ENCODE assay signal across 8 mouse cellular contexts in the genomic region with DNA sequence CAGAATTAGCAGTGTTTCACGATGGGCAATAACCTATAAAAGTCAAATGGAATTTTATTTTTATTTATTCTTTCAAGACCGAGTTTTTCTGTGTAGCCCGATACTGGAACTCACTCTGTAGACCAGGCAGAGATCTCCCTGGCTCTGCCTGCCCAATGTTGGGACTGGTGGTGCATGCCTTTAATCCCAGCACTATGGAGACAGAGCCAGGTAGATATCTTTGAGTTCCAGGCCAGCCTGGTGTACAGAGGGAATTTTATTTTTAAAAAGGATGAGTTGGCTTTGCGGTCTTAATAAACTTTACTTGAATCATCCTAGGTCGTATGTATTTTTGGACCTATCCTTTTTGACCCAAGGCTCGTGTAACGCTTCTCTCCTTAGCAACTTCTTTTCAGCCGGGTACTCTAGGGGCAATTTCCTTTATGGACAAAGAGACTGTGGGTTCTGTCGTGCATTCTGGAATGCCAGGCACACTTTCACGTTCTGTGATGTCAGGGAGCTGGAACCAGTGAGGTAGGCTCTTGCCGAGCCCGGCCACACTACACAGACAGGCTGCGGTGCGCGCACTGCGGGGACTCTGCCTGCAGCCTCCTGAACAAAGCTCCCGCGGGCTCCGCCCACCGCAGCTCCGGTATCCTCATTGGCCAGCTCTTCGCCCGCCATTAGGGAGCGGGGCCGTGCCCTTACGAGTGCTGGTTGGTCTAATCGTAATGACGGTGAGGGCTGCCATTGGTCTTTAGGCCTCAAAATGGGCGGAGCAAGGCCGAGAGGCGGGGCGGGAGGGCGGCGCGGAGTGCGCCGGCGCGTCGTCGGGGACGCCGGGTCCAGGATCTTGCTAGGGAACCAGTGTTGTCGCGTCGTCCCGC. TPM values are rescaled to one million over a fixed set of nuclear protein-coding genes. Genes with fewer than 3 reads are reported as not detected.
DNase-seq lines count a peak whose midpoint lies in the region; ATAC-seq and TF ChIP-seq lines count a peak whose summit lies in the region.

A gene (plus strand): TSS at position 794 of the 866 bp plus-strand sequence.

- no peak for TF ChIP-seq CTCF in E14TG2a.4 (conservative IDR thresholded peaks at IDR 0.05; ENCODE audit: low read length)
- no peak for TF ChIP-seq CTCF in heart, postnatal 0 days (IDR thresholded peaks at IDR 0.05; ENCODE audit: low read depth)
- no peak for TF ChIP-seq CTCF in testis, adult 2 months (IDR thresholded peaks at IDR 0.05; ENCODE audit: control insufficient read depth, insufficient read depth, insufficient replicate concordance, low read depth, low read length)

- no peak for TF ChIP-seq EP300 in heart, postnatal 0 days (IDR thresholded peaks at IDR 0.05; ENCODE audit: low read depth)

- H3K4me2 ChIP-seq in forebrain, embryonic 12.5 days = peak within 1 kb of the TSS; percentile 66
- peak within 1 kb of the TSS; percentile 92 for H3K4me2 ChIP-seq in heart, postnatal 0 days (ENCODE audit: low read depth, low read length)
- peak within 1 kb of the TSS; percentile 94 for H3K4me2 ChIP-seq in liver, embryonic 16.5 days (ENCODE audit: low read depth, low read length)
- H3K4me2 ChIP-seq in neural tube, embryonic 13.5 days = peak within 1 kb of the TSS; percentile 77

- 6% methylated on average over 47 of the region's 47 CpGs for WGBS in forebrain, embryonic 12.5 days
- 6% methylated on average over 46 of the region's 47 CpGs for WGBS in heart, postnatal 0 days
- WGBS in liver, embryonic 16.5 days (ENCODE audit: insufficient replicate concordance) = 4% methylated on average over 46 of the region's 47 CpGs
- 6% methylated on average over 44 of the region's 47 CpGs for WGBS in neural tube, embryonic 13.5 days

- ATAC-seq in forebrain, embryonic 12.5 days (ENCODE audit: low FRiP score) = peak; percentile 100
- peak; percentile 100 for ATAC-seq in heart, postnatal 0 days (ENCODE audit: insufficient read depth, low read depth)
- ATAC-seq in liver, embryonic 16.5 days (ENCODE audit: low read depth) = peak; percentile 99
- peak; percentile 100 for ATAC-seq in neural tube, embryonic 13.5 days (ENCODE audit: low read depth)

- H3K27me3 ChIP-seq in E14TG2a.4 (ENCODE audit: insufficient read depth, low read length) = peaks cover 25% of the 10 kb centered on the region
- 0 out of 2 replicates have a peak, but pooled peaks cover 3% of the 10 kb centered on the region for H3K27me3 ChIP-seq in forebrain, embryonic 12.5 days
- H3K27me3 ChIP-seq in heart, postnatal 0 days (ENCODE audit: control insufficient read depth, insufficient read depth, low read length) = no peaks in the 10 kb centered on the region
- no peaks in the 10 kb centered on the region for H3K27me3 ChIP-seq in liver, embryonic 16.5 days (ENCODE audit: control insufficient read depth, insufficient read depth, low read depth, low read length)
- no peaks in the 10 kb centered on the region for H3K27me3 ChIP-seq in neural tube, embryonic 13.5 days
- no peaks in the 10 kb centered on the region for H3K27me3 ChIP-seq in testis, adult 2 months (ENCODE audit: control insufficient read depth, insufficient read depth, low read length)

- H3K4me1 ChIP-seq in E14TG2a.4 (replicated peaks; ENCODE audit: low read depth, low read length) = peaks cover 34% of the 10 kb centered on the region
- H3K4me1 ChIP-seq in forebrain, embryonic 12.5 days = peaks cover 19% of the 10 kb centered on the region
- peaks cover 8% of the 10 kb centered on the region for H3K4me1 ChIP-seq in heart, postnatal 0 days (ENCODE audit: control insufficient read depth, insufficient read depth)
- peaks cover 5% of the 10 kb centered on the region for H3K4me1 ChIP-seq in liver, embryonic 16.5 days (ENCODE audit: control insufficient read depth, low read depth, low read length)
- H3K4me1 ChIP-seq in neural tube, embryonic 13.5 days (replicated peaks) = peaks cover 21% of the 10 kb centered on the region
- H3K4me1 ChIP-seq in testis, adult 2 months (ENCODE audit: control insufficient read depth, insufficient read depth, low read length) = peaks cover 10% of the 10 kb centered on the region

- DNase-seq in c-Kit-positive CD71-positive TER-119-positive erythroid progenitor cells, embryonic 14.5 days (ENCODE audit: low spot score) = peak; percentile 96
- peak; percentile 97 for DNase-seq in heart, postnatal 0 days (ENCODE audit: low spot score)
- DNase-seq in kidney, postnatal 4 days = peak; percentile 97 to 98

- TF ChIP-seq POLR2A in testis, adult 2 months (IDR thresholded peaks at IDR 0.05; ENCODE audit: control insufficient read depth, low read depth, low read length) = peak; percentile 93

- peak within 1 kb of the TSS; percentile 87 for H3K27ac ChIP-seq in forebrain, embryonic 12.5 days
- no peak within 1 kb of the TSS for H3K27ac ChIP-seq in heart, postnatal 0 days (ENCODE audit: low read depth)
- no peak within 1 kb of the TSS for H3K27ac ChIP-seq in liver, embryonic 16.5 days (ENCODE audit: low read length)
- peak within 1 kb of the TSS; percentile 81 for H3K27ac ChIP-seq in neural tube, embryonic 13.5 days (replicated peaks)
- peak within 1 kb of the TSS; percentile 46 for H3K27ac ChIP-seq in testis, adult 2 months (ENCODE audit: control insufficient read depth, insufficient read depth, low read depth, low read length)

- H3K4me3 ChIP-seq in E14TG2a.4 (replicated peaks; ENCODE audit: low read length) = peak within 1 kb of the TSS; percentile 87
- H3K4me3 ChIP-seq in forebrain, embryonic 12.5 days (replicated peaks) = peak within 1 kb of the TSS; percentile 89
- H3K4me3 ChIP-seq in heart, postnatal 0 days (ENCODE audit: low read depth, low read length) = peak within 1 kb of the TSS; percentile 94
- H3K4me3 ChIP-seq in liver, embryonic 16.5 days (ENCODE audit: low read depth, low read length) = peak within 1 kb of the TSS; percentile 80
- H3K4me3 ChIP-seq in neural tube, embryonic 13.5 days = peak within 1 kb of the TSS; percentile 90
- peak within 1 kb of the TSS; percentile 84 for H3K4me3 ChIP-seq in testis, adult 2 months (ENCODE audit: control insufficient read depth, low read depth, low read length)

- H3K9ac ChIP-seq in forebrain, embryonic 12.5 days = peak within 1 kb of the TSS; percentile 80
- H3K9ac ChIP-seq in heart, postnatal 0 days (replicated peaks; ENCODE audit: low read depth, low read length) = peak within 1 kb of the TSS; percentile 63
- H3K9ac ChIP-seq in liver, embryonic 16.5 days (ENCODE audit: low read depth, low read length) = peak within 1 kb of the TSS; percentile 81
- H3K9ac ChIP-seq in neural tube, embryonic 13.5 days = peak within 1 kb of the TSS; percentile 78

- no peaks in the 10 kb centered on the region for H3K9me3 ChIP-seq in E14TG2a.4 (ENCODE audit: low read length)
- no peaks in the 10 kb centered on the region for H3K9me3 ChIP-seq in forebrain, embryonic 12.5 days
- H3K9me3 ChIP-seq in heart, postnatal 0 days (replicated peaks; ENCODE audit: control insufficient read depth, low read length) = no peaks in the 10 kb centered on the region
- H3K9me3 ChIP-seq in liver, embryonic 16.5 days (replicated peaks; ENCODE audit: control insufficient read depth, low read length) = no peaks in the 10 kb centered on the region
- H3K9me3 ChIP-seq in neural tube, embryonic 13.5 days = no peaks in the 10 kb centered on the region

- peaks cover 19% of the 10 kb centered on the region for H3K36me3 ChIP-seq in E14TG2a.4 (ENCODE audit: insufficient read depth, low read length)
- H3K36me3 ChIP-seq in forebrain, embryonic 12.5 days (replicated peaks) = no peaks in the 10 kb centered on the region
- no peaks in the 10 kb centered on the region for H3K36me3 ChIP-seq in heart, postnatal 0 days (replicated peaks; ENCODE audit: control insufficient read depth, insufficient read depth, low read length)
- no peaks in the 10 kb centered on the region for H3K36me3 ChIP-seq in liver, embryonic 16.5 days (ENCODE audit: control insufficient read depth, insufficient read depth)
- peaks cover 9% of the 10 kb centered on the region; the same call in 1 of the 2 replicates for H3K36me3 ChIP-seq in neural tube, embryonic 13.5 days
- no peaks in the 10 kb centered on the region for H3K36me3 ChIP-seq in testis, adult 2 months (ENCODE audit: control insufficient read depth, insufficient read depth, low read length)

RNA-seq across cellular contexts. Expression of the gene that starts here (rescaled TPM):
- 62.2 and 63.8 TPM in 2 replicates for polyA plus RNA-seq in forebrain, embryonic 12.5 days (2016; fragmentation: Nextera tagmentation; extraction: Ambion mirVana)
- total RNA-seq in heart, postnatal 0 days (2014; rRNA removed; ENCODE audit: low replicate concordance) = 8.0 and 9.8 TPM in 2 replicates
- 8.9 TPM in 2 replicates for polyA plus RNA-seq in heart, postnatal 0 days (2015; fragmentation: Nextera tagmentation; extraction: Ambion mirVana)
- polyA plus RNA-seq in liver, embryonic 16.5 days (2015; fragmentation: Nextera tagmentation; extraction: Ambion mirVana) = 5.9 and 6.0 TPM in 2 replicates
- 28.8 and 32.2 TPM in 2 replicates for polyA plus RNA-seq in neural tube, embryonic 13.5 days (2015; fragmentation: Nextera tagmentation; extraction: Ambion mirVana)
- polyA plus RNA-seq in testis, adult 2 months (2012; rRNA removed) = 45.0 and 52.4 TPM in 2 replicates

Comparison
In these comparisons a context has a peak if more than half of its experiments do, and no peak if none do; other contexts are left out.
1. H3K27ac ChIP-seq: peak in forebrain, embryonic 12.5 days (single experiment), neural tube, embryonic 13.5 days (single experiment) and testis, adult 2 months (single experiment); none in heart, postnatal 0 days (single experiment) and liver, embryonic 16.5 days (single experiment).
2. Peak in every context shown above with its lines, with median percentiles within 50 percentile points of each other: H3K4me3 ChIP-seq, DNase-seq, ATAC-seq, H3K4me2 ChIP-seq and H3K9ac ChIP-seq.